Mouse (Mus musculus): ENCODE measurements around the gene Ankrd28.

- no peak for TF ChIP-seq CTCF (IDR thresholded peaks at IDR 0.05; ENCODE audit: extremely low read depth, insufficient read depth, low read length)
- no peak for TF ChIP-seq POLR2A (IDR thresholded peaks at IDR 0.05; ENCODE audit: extremely low read depth, insufficient read depth, low read length)
Observed at GRCm38 (mm10) chr14:31652106-31652505, 178.3 kb downstream of the Ankrd28 start.
